Mouse (Mus musculus) E14TG2a.4 (cell line): Measurements from ENCODE around the gene Ago4.

Experiments used
- H3K27me3 ChIP-seq: 2 replicates; pipeline ENCODE4 v1.6.1; 2014; ENCODE audit warnings: low read length, control low read depth; ENCODE audit not compliant: insufficient read depth
- H3K36me3 ChIP-seq: 2 replicates; pipeline ENCODE4 v1.6.1; 2014; ENCODE audit warnings: low read length, control low read depth; ENCODE audit not compliant: insufficient read depth
- H3K4me1 ChIP-seq: replicated peaks from 2 replicates; pipeline ENCODE4 v1.6.1; 2014; ENCODE audit warnings: low read depth, low read length, control low read depth
- H3K4me3 ChIP-seq: replicated peaks from 2 replicates; pipeline ENCODE4 v1.5.1; 2014; ENCODE audit warnings: mild to moderate bottlenecking, low read length
- H3K9me3 ChIP-seq: 2 replicates; pipeline ENCODE4 v1.6.1; 2014; ENCODE audit warnings: low read length, control low read depth
- CTCF ChIP-seq: conservative IDR thresholded peaks from 2 replicates; pipeline ENCODE4 v1.5.1; 2014; ENCODE audit warnings: low read length
- NANOG ChIP-seq: IDR thresholded peaks from 2 replicates; pipeline ENCODE4 v1.6.1; 2014; ENCODE audit warnings: borderline replicate concordance, low read length, mixed read lengths
- POU5F1 ChIP-seq: IDR thresholded peaks from 2 replicates; pipeline ENCODE4 v1.6.1; 2014; ENCODE audit warnings: low read length, borderline replicate concordance

Gene Ago4

DNA sequence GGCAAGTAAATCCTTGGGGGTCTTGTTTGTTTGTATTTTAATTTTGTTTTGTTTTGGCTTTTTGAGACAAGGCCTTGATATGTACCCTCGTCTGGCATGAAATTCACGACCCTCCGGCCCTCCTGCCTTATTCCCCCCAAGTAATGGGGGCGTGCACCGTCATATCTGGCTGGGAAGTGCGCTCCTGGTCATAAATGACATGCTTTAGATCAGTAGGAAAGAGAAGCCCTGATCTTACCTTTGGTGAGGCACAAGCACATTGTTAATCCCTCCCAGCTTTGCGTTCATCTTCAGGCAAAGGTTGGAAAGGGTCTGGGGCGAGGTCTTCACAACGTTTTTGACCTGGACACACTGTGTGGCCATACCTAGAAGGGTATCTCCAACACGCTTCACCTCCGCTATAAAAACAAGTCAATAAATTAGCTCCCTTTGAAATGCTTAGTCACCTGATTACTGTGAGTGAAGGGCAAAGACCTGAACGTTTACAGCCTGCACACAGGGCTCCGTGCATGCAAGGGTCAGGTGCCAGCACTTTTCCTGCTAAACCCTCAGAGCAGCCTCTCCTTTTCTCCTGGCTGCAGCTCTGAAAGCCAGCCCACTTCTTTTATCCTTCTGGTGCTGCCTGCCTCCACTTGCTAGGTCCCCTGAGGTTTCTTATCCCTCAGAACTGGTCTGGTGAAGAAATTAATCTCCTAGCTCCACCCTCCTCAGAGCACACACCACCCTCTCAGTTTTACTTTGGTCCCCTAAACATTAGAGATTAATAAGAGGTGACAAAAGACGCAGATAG, 25.0 kb downstream of the Ago4 start:
- Histone ChIP-seq H3K9me3 (no peaks in the 10 kb centered on the region), H3K27me3 (no peaks in the 10 kb centered on the region), H3K36me3 (no peaks in the 10 kb centered on the region), H3K4me3 (no peak overlapping the region), H3K4me1 (no peaks in the 10 kb centered on the region)
- no peak for TF ChIP-seq NANOG
- no peak for TF ChIP-seq POU5F1
- TF ChIP-seq CTCF: no peak

- Histone ChIP-seq H3K4me1 (no peaks in the 10 kb centered on the region), H3K27me3 (no peaks in the 10 kb centered on the region), H3K36me3 (no peaks in the 10 kb centered on the region), H3K4me3 (no peak overlapping the region), H3K9me3 (no peaks in the 10 kb centered on the region)
- TF ChIP-seq POU5F1: no peak
- TF ChIP-seq CTCF: no peak
- no peak for TF ChIP-seq NANOG
Observed at GRCm38 (mm10) chr4:126502977-126503309, 30.3 kb downstream of the Ago4 start.

- TF ChIP-seq POU5F1 (no peak), CTCF (no peak), NANOG (no peak)
- H3K4me3 ChIP-seq: no peak overlapping the region
- no peaks in the 10 kb centered on the region for H3K27me3 ChIP-seq
- no peaks in the 10 kb centered on the region for H3K36me3 ChIP-seq
- no peaks in the 10 kb centered on the region for H3K9me3 ChIP-seq
- no peaks in the 10 kb centered on the region for H3K4me1 ChIP-seq
Observed at GRCm38 (mm10) chr4:126502141-126502976, 30.9 kb downstream of the Ago4 start.

DNA sequence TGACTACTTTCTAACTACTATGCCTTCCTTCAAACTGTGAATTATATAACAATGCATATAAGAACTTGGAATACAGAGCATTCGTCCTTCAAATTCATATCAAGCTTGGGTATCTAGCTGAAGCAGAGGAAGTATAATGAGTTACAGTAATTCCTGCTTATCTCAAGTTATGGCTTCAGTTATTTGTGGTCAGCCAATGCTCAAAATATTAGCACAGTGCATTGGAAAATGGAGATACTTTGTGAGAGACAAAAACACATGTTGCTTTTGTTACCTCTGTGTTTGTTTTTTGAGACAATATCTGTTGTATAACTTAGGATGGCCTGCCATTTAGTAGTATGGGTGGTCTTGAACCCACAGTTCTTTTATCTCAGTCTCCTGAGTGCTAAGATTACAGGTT, 34.7 kb downstream of the Ago4 start:
- H3K4me1 ChIP-seq: no peaks in the 10 kb centered on the region
- no peaks in the 10 kb centered on the region for H3K36me3 ChIP-seq
- no peak overlapping the region for H3K4me3 ChIP-seq
- no peaks in the 10 kb centered on the region for H3K9me3 ChIP-seq
- H3K27me3 ChIP-seq: no peaks in the 10 kb centered on the region
- no peak for TF ChIP-seq POU5F1
- no peak for TF ChIP-seq NANOG
- no peak for TF ChIP-seq CTCF

GRCm38 (mm10) chr4:126496963-126497362, 36.3 kb downstream of the Ago4 start:
- Histone ChIP-seq H3K4me3 (no peak overlapping the region), H3K9me3 (no peaks in the 10 kb centered on the region), H3K27me3 (no peaks in the 10 kb centered on the region), H3K36me3 (no peaks in the 10 kb centered on the region), H3K4me1 (no peaks in the 10 kb centered on the region)
- TF ChIP-seq NANOG (no peak), POU5F1 (no peak), CTCF (no peak)

- Histone ChIP-seq H3K9me3 (no peaks in the 10 kb centered on the region), H3K27me3 (no peaks in the 10 kb centered on the region), H3K4me1 (no peaks in the 10 kb centered on the region), H3K4me3 (no peak overlapping the region), H3K36me3 (no peaks in the 10 kb centered on the region)
- no peak for TF ChIP-seq POU5F1
- no peak for TF ChIP-seq NANOG
- TF ChIP-seq CTCF: no peak
Observed at GRCm38 (mm10) chr4:126495942-126496790, 37.1 kb downstream of the Ago4 start.

- Histone ChIP-seq H3K27me3 (no peaks in the 10 kb centered on the region), H3K4me1 (no peaks in the 10 kb centered on the region), H3K4me3 (no peak overlapping the region), H3K9me3 (no peaks in the 10 kb centered on the region), H3K36me3 (no peaks in the 10 kb centered on the region)
- TF ChIP-seq POU5F1 (no peak), NANOG (no peak), CTCF (no peak)
Observed at GRCm38 (mm10) chr4:126495453-126495852, 37.8 kb downstream of the Ago4 start.

- Histone ChIP-seq H3K36me3 (no peaks in the 10 kb centered on the region), H3K4me3 (no peak overlapping the region), H3K9me3 (no peaks in the 10 kb centered on the region), H3K27me3 (no peaks in the 10 kb centered on the region), H3K4me1 (no peaks in the 10 kb centered on the region)
- TF ChIP-seq NANOG (no peak), POU5F1 (no peak), CTCF (no peak)
Observed at GRCm38 (mm10) chr4:126493416-126493815, 39.9 kb downstream of the Ago4 start.
